Mouse (Mus musculus) small intestine, adult 2 months (tissue): Measurements from ENCODE around the gene Reln. TPM values are rescaled to one million over a fixed set of nuclear protein-coding genes. Genes with fewer than 3 reads are reported as not detected.

Experiments used
- H3K27ac ChIP-seq: fragments of 200-500 bp; 2 replicates; pipeline ENCODE4 v1.5.1; 2012; ENCODE audit warnings: low read depth, low read length, control low read depth, inconsistent platforms; ENCODE audit not compliant: insufficient read depth
- H3K27me3 ChIP-seq: fragments of 200-500 bp; 2 replicates; pipeline ENCODE4 v1.6.1; 2012; ENCODE audit warnings: mild to moderate bottlenecking, moderate library complexity, low read length, inconsistent platforms; ENCODE audit not compliant: control insufficient read depth, insufficient read depth
- H3K36me3 ChIP-seq: fragments of 200-500 bp; 2 replicates; pipeline ENCODE4 v1.6.1; 2012; ENCODE audit warnings: mild to moderate bottlenecking, low read length, control low read depth, inconsistent platforms; ENCODE audit not compliant: control insufficient read depth, insufficient read depth
- H3K4me1 ChIP-seq: fragments of 200-500 bp; 2 replicates; pipeline ENCODE4 v1.6.1; 2012; ENCODE audit warnings: low read length, inconsistent platforms, mixed read lengths; ENCODE audit not compliant: control insufficient read depth, insufficient read depth, insufficient read length
- H3K4me3 ChIP-seq: fragments of 200-500 bp; 2 replicates; pipeline ENCODE4 v1.5.1; 2012; ENCODE audit warnings: low read depth, mild to moderate bottlenecking, control low read depth, inconsistent platforms, low read length, moderate library complexity
- CTCF ChIP-seq: fragments of 200-500 bp; IDR thresholded peaks from 2 replicates; pipeline ENCODE4 v1.5.1; 2012; ENCODE audit warnings: low read depth, mild to moderate bottlenecking, control low read depth, inconsistent platforms, low read length, moderate library complexity, mixed read lengths; ENCODE audit not compliant: insufficient replicate concordance, insufficient read length; ENCODE audit errors: extremely low read depth
- POLR2A ChIP-seq: fragments of 200-500 bp; IDR thresholded peaks from 2 replicates; pipeline ENCODE4 v1.6.1; 2012; ENCODE audit warnings: low read depth, mild to moderate bottlenecking, control low read depth, inconsistent platforms, low read length, moderate library complexity
- WGBS: fragments of 180-500 bp; shearing (Covaris S2); methylation state at CpG from one replicate; pipeline ENCODE4 v1.1.7; 2018; 5-methylcytosine and 5-hydroxymethylcytosine counted together
- polyA plus RNA-seq: library from polyadenylated mRNA; depleted of rRNA; stranded (reverse); fragments of >200 nt; gene quantifications from 2 replicates; pipeline ENCODE4 v1.2.3, GENCODE M21; 2012

Gene Reln
- polyA plus RNA-seq, 1 experiment = 15.3 TPM

- WGBS = 80% methylated on average over 3 of the region's 3 CpGs
- Histone ChIP-seq H3K4me1 (no peaks in the 10 kb centered on the region), H3K4me3 (no peak overlapping the region), H3K27me3 (no peaks in the 10 kb centered on the region), H3K36me3 (no peaks in the 10 kb centered on the region), H3K27ac (no peak overlapping the region)
- TF ChIP-seq CTCF = peak; percentile 40; the same call in 1 of the 2 replicates
- no peak for TF ChIP-seq POLR2A
Observed at GRCm38 (mm10) chr5:22327170-22327569, 17.3 kb downstream of the Reln start.

DNA sequence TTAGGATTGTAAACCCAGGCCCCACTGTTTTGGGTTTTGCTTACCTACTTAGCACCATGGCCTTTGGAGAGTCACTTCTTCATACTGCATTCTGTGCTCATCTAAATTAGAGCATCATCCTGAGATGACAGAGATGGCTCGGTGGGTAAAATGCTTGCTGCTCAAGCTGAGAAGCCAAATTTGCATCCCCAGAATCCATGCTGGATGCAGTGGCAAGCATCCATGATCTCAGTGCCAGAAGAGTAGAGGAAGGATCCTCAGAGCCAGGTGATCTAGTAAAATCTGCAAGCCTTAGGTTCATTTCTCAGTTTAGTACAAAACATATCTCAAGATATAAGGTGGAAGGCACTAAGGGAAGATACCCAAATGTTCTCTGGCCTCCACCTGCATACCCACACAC is 20.7 kb downstream of the Reln start:
- no peak for TF ChIP-seq CTCF
- no peak for TF ChIP-seq POLR2A
- Histone ChIP-seq H3K4me1 (no peaks in the 10 kb centered on the region), H3K27me3 (no peaks in the 10 kb centered on the region), H3K4me3 (no peak overlapping the region), H3K27ac (no peak overlapping the region), H3K36me3 (no peaks in the 10 kb centered on the region)
- WGBS = 74% methylated on average over 1 of the region's 1 CpGs

- Histone ChIP-seq H3K4me1 (no peaks in the 10 kb centered on the region), H3K27me3 (no peaks in the 10 kb centered on the region), H3K4me3 (no peak overlapping the region), H3K36me3 (no peaks in the 10 kb centered on the region), H3K27ac (no peak overlapping the region)
- TF ChIP-seq CTCF (no peak), POLR2A (no peak)
- 78% methylated on average over 1 of the region's 1 CpGs for WGBS
Observed at GRCm38 (mm10) chr5:22317807-22318206, 26.7 kb downstream of the Reln start.

DNA sequence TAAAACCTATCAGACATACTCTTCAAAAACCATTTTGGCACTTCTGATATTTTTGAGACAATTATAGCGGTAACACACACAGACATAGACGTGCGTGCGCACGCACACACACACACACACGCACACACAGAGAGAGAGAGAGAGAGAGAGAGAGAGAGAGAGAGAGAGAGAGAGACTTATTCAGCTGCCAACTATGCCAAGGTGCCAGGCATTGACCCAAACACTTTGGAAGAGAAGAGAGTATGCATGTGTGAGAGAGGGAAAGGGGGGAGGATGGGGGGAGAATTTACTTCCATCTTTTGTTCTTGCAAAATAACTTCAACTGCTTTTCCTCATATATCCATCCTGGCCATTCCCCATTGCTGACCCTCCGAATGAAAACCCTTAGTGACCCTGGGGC is 28.0 kb downstream of the Reln start:
- Histone ChIP-seq H3K27me3 (no peaks in the 10 kb centered on the region), H3K4me1 (no peaks in the 10 kb centered on the region), H3K36me3 (no peaks in the 10 kb centered on the region), H3K4me3 (no peak overlapping the region), H3K27ac (no peak overlapping the region)
- TF ChIP-seq POLR2A (no peak), CTCF (no peak)
- WGBS = 90% methylated on average over 7 of the region's 7 CpGs

DNA sequence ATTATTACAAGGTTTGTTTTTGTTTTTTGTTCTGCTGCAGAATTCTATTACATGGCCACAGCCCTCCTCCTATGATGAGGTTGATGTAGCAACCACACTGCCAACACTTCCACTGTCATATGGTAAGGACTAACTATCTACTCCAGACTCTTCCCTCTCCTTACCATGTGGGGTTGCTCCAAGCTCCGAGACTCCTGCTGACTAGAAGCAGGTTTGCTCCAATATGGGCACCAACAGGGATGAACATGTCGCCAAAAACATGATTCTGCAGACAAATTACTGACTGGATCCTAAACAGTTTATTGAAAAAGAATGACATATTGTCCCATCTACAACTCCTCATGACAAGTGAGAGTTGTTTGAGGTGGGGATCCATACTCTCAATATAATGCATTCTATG is 28.5 kb downstream of the Reln start:
- H3K27ac ChIP-seq = no peak overlapping the region
- H3K4me1 ChIP-seq = no peaks in the 10 kb centered on the region
- H3K4me3 ChIP-seq = no peak overlapping the region
- 72% methylated on average over 2 of the region's 2 CpGs for WGBS
- no peaks in the 10 kb centered on the region for H3K36me3 ChIP-seq
- no peak for TF ChIP-seq CTCF
- no peak for TF ChIP-seq POLR2A
- H3K27me3 ChIP-seq = no peaks in the 10 kb centered on the region

- no peak overlapping the region for H3K4me3 ChIP-seq
- TF ChIP-seq CTCF (no peak), POLR2A (no peak)
Observed at GRCm38 (mm10) chr5:22312995-22313394, 31.5 kb downstream of the Reln start.

DNA sequence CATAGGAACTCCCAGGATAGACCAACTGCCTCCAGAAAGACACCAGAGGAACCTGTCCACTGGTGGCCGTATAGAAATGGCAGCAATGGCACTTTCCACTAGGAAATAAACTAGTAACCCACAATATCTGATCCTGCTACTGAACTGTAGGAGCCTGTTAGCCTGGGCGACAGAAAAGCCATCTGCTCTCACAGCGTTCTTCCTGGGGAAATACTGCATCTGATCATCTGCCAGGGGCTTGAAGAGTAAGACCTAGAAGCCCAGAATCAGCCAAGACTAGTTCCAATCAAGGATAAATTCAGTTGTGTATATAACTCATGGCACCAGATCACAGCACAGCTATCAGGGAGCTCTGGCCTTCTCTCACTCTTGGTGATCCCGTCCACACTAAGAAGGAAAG is 33.5 kb downstream of the Reln start:
- Histone ChIP-seq H3K36me3 (no peaks in the 10 kb centered on the region), H3K27ac (no peak overlapping the region), H3K27me3 (no peaks in the 10 kb centered on the region), H3K4me1 (no peaks in the 10 kb centered on the region), H3K4me3 (no peak overlapping the region)
- WGBS = 80% methylated on average over 4 of the region's 4 CpGs
- TF ChIP-seq POLR2A (no peak), CTCF (no peak)

More at GRCm38 (mm10) chr5:22312995-22313394, 31.5 kb downstream of the Reln start:
- no peaks in the 10 kb centered on the region for H3K4me1 ChIP-seq
- H3K27me3 ChIP-seq = no peaks in the 10 kb centered on the region
- WGBS = 80% methylated on average over 10 of the region's 10 CpGs
- H3K36me3 ChIP-seq = no peaks in the 10 kb centered on the region
- H3K27ac ChIP-seq = no peak overlapping the region

- Histone ChIP-seq H3K36me3 (no peaks in the 10 kb centered on the region), H3K4me1 (no peaks in the 10 kb centered on the region), H3K27me3 (no peaks in the 10 kb centered on the region), H3K27ac (no peak overlapping the region), H3K4me3 (no peak overlapping the region)
- 41% methylated on average over 2 of the region's 2 CpGs for WGBS
- TF ChIP-seq CTCF (no peak), POLR2A (no peak)
Observed at GRCm38 (mm10) chr5:22309001-22309400, 35.5 kb downstream of the Reln start.
